Mouse (Mus musculus) CH12.LX (cell line): ENCODE results near the gene Cks2. TPM values are rescaled to one million over a fixed set of nuclear protein-coding genes. Genes with fewer than 3 reads are reported as not detected.
A peak's percentile ranks its signal among the peaks of the same experiment; 100 is the strongest.

Experiments
- DNase-seq: peaks from one replicate; pipeline ENCODE4 v3.0.0-alpha.2; 2013; ENCODE audit errors: extremely low read depth
- H3K27ac ChIP-seq: 2 replicates; pipeline ENCODE4 v1.5.1; 2012; ENCODE audit warnings: low read depth, mild to moderate bottlenecking, control low read depth, moderate library complexity; ENCODE audit not compliant: insufficient read depth
- H3K27me3 ChIP-seq: replicated peaks from 2 replicates; pipeline ENCODE3; 2012; ENCODE audit warnings: inconsistent platforms
- H3K36me3 ChIP-seq, 2 experiments: replicated peaks in 1 of 2; 2 replicates each; pipeline versions ENCODE3 to v1.6.1; 2012; ENCODE audit warnings: inconsistent platforms in 1 of 2, low read length in 1 of 2, mild to moderate bottlenecking in 1 of 2, mixed read lengths in 1 of 2, moderate library complexity in 1 of 2; ENCODE audit not compliant: control insufficient read depth in 1 of 2, insufficient read depth in 1 of 2
- H3K4me1 ChIP-seq, 2 experiments: 2 replicates each; pipeline ENCODE4 v1.6.1; 2012; ENCODE audit warnings: inconsistent platforms in 1 of 2, moderate library complexity in 1 of 2; ENCODE audit not compliant: insufficient read depth in 2 of 2, control insufficient read depth in 1 of 2
- H3K4me2 ChIP-seq: 2 replicates; pipeline ENCODE4 v1.6.1; 2012; ENCODE audit warnings: low read depth, mild to moderate bottlenecking, control low read depth; ENCODE audit not compliant: poor library complexity, insufficient read depth, severe bottlenecking
- H3K4me3 ChIP-seq, 3 experiments: fragments of 150-350 bp in 1 of 3; sonication (generic) in 1 of 3; replicated peaks in 1 of 3; 2 replicates each; pipeline versions ENCODE3 to v1.5.1; 2011 to 2012; ENCODE audit warnings: low read depth in 2 of 3, low read length in 2 of 3, mild to moderate bottlenecking in 2 of 3, moderate library complexity in 2 of 3, control low read depth in 1 of 3, improper control_type of control experiment in 1 of 3, inconsistent platforms in 1 of 3, mixed read lengths in 1 of 3; ENCODE audit not compliant: poor library complexity in 1 of 3
- H3K79me2 ChIP-seq: replicated peaks from 2 replicates; pipeline ENCODE4 v1.6.1; 2012; ENCODE audit warnings: mild to moderate bottlenecking, moderate library complexity; ENCODE audit not compliant: control insufficient read depth, poor library complexity, insufficient read depth, severe bottlenecking; ENCODE audit errors: extremely low read depth
- H3K9ac ChIP-seq: 2 replicates; pipeline ENCODE4 v1.6.1; 2012; ENCODE audit warnings: low read depth, mild to moderate bottlenecking, control low read depth, moderate library complexity; ENCODE audit not compliant: insufficient read depth
- H3K9me3 ChIP-seq: replicated peaks from 2 replicates; pipeline ENCODE3; 2012; ENCODE audit warnings: low read length, inconsistent platforms, mixed read lengths
- BHLHE40 ChIP-seq: IDR thresholded peaks from 2 replicates; pipeline ENCODE4 v1.6.1; 2011; ENCODE audit warnings: mild to moderate bottlenecking, low read depth, low read length, improper control_type of control experiment
- CHD1 ChIP-seq: IDR thresholded peaks from 2 replicates; pipeline ENCODE4 v1.6.1; 2012; ENCODE audit warnings: low read depth, low read length, improper control_type of control experiment, inconsistent platforms
- CHD2 ChIP-seq: IDR thresholded peaks from 2 replicates; pipeline ENCODE4 v1.6.1; 2011; ENCODE audit warnings: low read length, improper control_type of control experiment
- CTCF ChIP-seq, 2 experiments: IDR thresholded peaks in 1 of 2; conservative IDR thresholded peaks in 1 of 2; 2 replicates each; pipeline ENCODE4 v1.5.1; 2011 to 2012; ENCODE audit warnings: low read depth in 2 of 2, low read length in 2 of 2, improper control_type of control experiment in 1 of 2, inconsistent platforms in 1 of 2, mild to moderate bottlenecking in 1 of 2, moderate library complexity in 1 of 2
- E2F4 ChIP-seq: IDR thresholded peaks from 2 replicates; pipeline ENCODE4 v1.6.1; 2011; ENCODE audit warnings: low read depth, low read length, improper control_type of control experiment; ENCODE audit not compliant: insufficient replicate concordance
- ELF1 ChIP-seq: IDR thresholded peaks from 2 replicates; pipeline ENCODE4 v1.6.1; 2014; ENCODE audit warnings: low read depth, mild to moderate bottlenecking, inconsistent platforms, low read length, improper control_type of control experiment
- EP300 ChIP-seq: IDR thresholded peaks from 2 replicates; pipeline ENCODE4 v1.6.1; 2011; ENCODE audit warnings: low read length, improper control_type of control experiment
- ETS1 ChIP-seq: conservative IDR thresholded peaks from 2 replicates; pipeline ENCODE4 v1.6.1; 2012; ENCODE audit warnings: low read depth, mild to moderate bottlenecking, inconsistent platforms, low read length, improper control_type of control experiment, moderate library complexity
- GABPA ChIP-seq: IDR thresholded peaks from 2 replicates; pipeline ENCODE4 v1.6.1; 2012; ENCODE audit warnings: low read depth, low read length, improper control_type of control experiment, inconsistent platforms; ENCODE audit not compliant: insufficient replicate concordance
- HCFC1 ChIP-seq: IDR thresholded peaks from 2 replicates; pipeline ENCODE4 v1.6.1; 2012; ENCODE audit warnings: low read depth, mild to moderate bottlenecking, inconsistent platforms, low read length, improper control_type of control experiment
- IRF4 ChIP-seq: IDR thresholded peaks from 2 replicates; pipeline ENCODE4 v1.6.1; 2014; ENCODE audit warnings: low read depth, mild to moderate bottlenecking, inconsistent platforms, low read length, improper control_type of control experiment
- JUN ChIP-seq: IDR thresholded peaks from 2 replicates; pipeline ENCODE4 v1.6.1; 2011; ENCODE audit warnings: low read depth, mild to moderate bottlenecking, low read length, improper control_type of control experiment, moderate library complexity; ENCODE audit not compliant: insufficient read depth
- JUND ChIP-seq: conservative IDR thresholded peaks from 2 replicates; pipeline ENCODE4 v1.6.1; 2011; ENCODE audit warnings: low read depth, low read length, improper control_type of control experiment
- KAT2A ChIP-seq: IDR thresholded peaks from 2 replicates; pipeline ENCODE4 v1.6.1; 2012; ENCODE audit warnings: low read length, improper control_type of control experiment, inconsistent platforms; ENCODE audit not compliant: insufficient replicate concordance
- MAFK ChIP-seq: IDR thresholded peaks from 2 replicates; pipeline ENCODE4 v1.6.1; 2011; ENCODE audit warnings: low read length, improper control_type of control experiment; ENCODE audit not compliant: insufficient replicate concordance
- MAX ChIP-seq: IDR thresholded peaks from 2 replicates; pipeline ENCODE4 v1.6.1; 2011; ENCODE audit warnings: low read length, improper control_type of control experiment
- MAZ ChIP-seq: IDR thresholded peaks from 2 replicates; pipeline ENCODE4 v1.6.1; 2012; ENCODE audit warnings: low read depth, mild to moderate bottlenecking, inconsistent platforms, low read length, improper control_type of control experiment, moderate library complexity
- MEF2A ChIP-seq: IDR thresholded peaks from 2 replicates; pipeline ENCODE4 v1.6.1; 2014; ENCODE audit warnings: low read depth, mild to moderate bottlenecking, inconsistent platforms, low read length, improper control_type of control experiment, borderline replicate concordance
- MXI1 ChIP-seq: IDR thresholded peaks from 2 replicates; pipeline ENCODE4 v1.6.1; 2011; ENCODE audit warnings: mild to moderate bottlenecking, low read depth, low read length, improper control_type of control experiment
- MYC ChIP-seq: IDR thresholded peaks from 2 replicates; pipeline ENCODE4 v1.6.1; 2011; ENCODE audit warnings: low read depth, mild to moderate bottlenecking, improper control_type of control experiment, low read length
- NELFE ChIP-seq: IDR thresholded peaks from 2 replicates; pipeline ENCODE4 v1.6.1; 2011; ENCODE audit warnings: low read depth, low read length, improper control_type of control experiment
- NRF1 ChIP-seq: IDR thresholded peaks from 2 replicates; pipeline ENCODE4 v1.6.1; 2014; ENCODE audit warnings: low read depth, mild to moderate bottlenecking, inconsistent platforms, low read length, improper control_type of control experiment, moderate library complexity
- PAX5 ChIP-seq: IDR thresholded peaks from 2 replicates; pipeline ENCODE4 v1.6.1; 2012; ENCODE audit warnings: low read length, inconsistent platforms, mixed read lengths
- POLR2A ChIP-seq: IDR thresholded peaks from 2 replicates; pipeline ENCODE4 v1.6.1; 2011; ENCODE audit warnings: low read depth, mild to moderate bottlenecking, improper control_type of control experiment, low read length
- POLR2AphosphoS2 ChIP-seq: IDR thresholded peaks from 2 replicates; pipeline ENCODE4 v1.6.1; 2011; ENCODE audit warnings: low read depth, low read length, improper control_type of control experiment
- RAD21 ChIP-seq: IDR thresholded peaks from 2 replicates; pipeline ENCODE4 v1.6.1; 2011; ENCODE audit warnings: low read depth, mild to moderate bottlenecking, low read length, improper control_type of control experiment, moderate library complexity
- RCOR1 ChIP-seq: conservative IDR thresholded peaks from 2 replicates; pipeline ENCODE4 v1.6.1; 2012; ENCODE audit warnings: low read depth, mild to moderate bottlenecking, inconsistent platforms, low read length, improper control_type of control experiment
- SIN3A ChIP-seq: IDR thresholded peaks from 2 replicates; pipeline ENCODE4 v1.6.1; 2012; ENCODE audit warnings: low read length, improper control_type of control experiment, inconsistent platforms
- SMC3 ChIP-seq: IDR thresholded peaks from 2 replicates; pipeline ENCODE4 v1.6.1; 2011; ENCODE audit warnings: low read depth, low read length, improper control_type of control experiment
- TBP ChIP-seq: conservative IDR thresholded peaks from 2 replicates; pipeline ENCODE4 v1.6.1; 2011; ENCODE audit warnings: low read depth, low read length, improper control_type of control experiment
- TCF12 ChIP-seq: IDR thresholded peaks from 2 replicates; pipeline ENCODE4 v1.6.1; 2014; ENCODE audit warnings: low read depth, mild to moderate bottlenecking, inconsistent platforms, low read length, improper control_type of control experiment
- UBTF ChIP-seq: IDR thresholded peaks from 2 replicates; pipeline ENCODE4 v1.6.1; 2012; ENCODE audit warnings: low read depth, mild to moderate bottlenecking, inconsistent platforms, low read length, improper control_type of control experiment, moderate library complexity
- USF1 ChIP-seq: IDR thresholded peaks from 2 replicates; pipeline ENCODE4 v1.6.1; 2014; ENCODE audit warnings: low read depth, mild to moderate bottlenecking, inconsistent platforms, low read length, improper control_type of control experiment
- USF2 ChIP-seq: conservative IDR thresholded peaks from 2 replicates; pipeline ENCODE4 v1.6.1; 2011; ENCODE audit warnings: low read depth, low read length, improper control_type of control experiment
- ZC3H11A ChIP-seq: IDR thresholded peaks from 2 replicates; pipeline ENCODE4 v1.6.1; 2012; ENCODE audit warnings: low read depth, mild to moderate bottlenecking, inconsistent platforms, low read length, improper control_type of control experiment
- ZKSCAN1 ChIP-seq: IDR thresholded peaks from 2 replicates; pipeline ENCODE4 v1.6.1; 2012; ENCODE audit warnings: low read depth, inconsistent platforms, low read length, improper control_type of control experiment, borderline replicate concordance
- ZMIZ1 ChIP-seq: IDR thresholded peaks from 2 replicates; pipeline ENCODE4 v1.6.1; 2012; ENCODE audit warnings: low read depth, mild to moderate bottlenecking, inconsistent platforms, low read length, improper control_type of control experiment
- ZNF384 ChIP-seq: IDR thresholded peaks from 2 replicates; pipeline ENCODE4 v1.6.1; 2012; ENCODE audit warnings: low read depth, low read length, improper control_type of control experiment, inconsistent platforms
- dilution Hi-C: fragments of 300-500 bp; cut with MboI; formaldehyde crosslinking; loops from 2 replicates; pipeline ENCODE4 v1.14.3; 2020; ENCODE audit warnings: low sequenced_read_pairs; ENCODE audit not compliant: extremely low pct_unique_long_range_greater_than_20kb, extremely low pct_ligation_motif_present
- in situ Hi-C: fragments of 300-500 bp; cut with MboI; formaldehyde crosslinking; loops from 3 replicates; pipeline ENCODE4 v1.14.3; 2019; ENCODE audit warnings: low sequenced_read_pairs, low pct_ligation_motif_present, low pct_unique_long_range_greater_than_20kb, mixed read lengths
- polyA plus RNA-seq: library from polyadenylated mRNA; unstranded; fragments of >175 nt; gene quantifications from 2 replicates; pipeline ENCODE4 v1.2.1, GENCODE M21; 2012; ENCODE audit warnings: low read depth; ENCODE audit not compliant: insufficient read length
- total RNA-seq, 2 experiments: library from RNA; depleted of rRNA; stranded (reverse); fragments of 300-350 nt in 1 of 2; fragments of >200 nt in 1 of 2; gene quantifications; 2 replicates each; pipeline ENCODE4 v1.2.3; 2012 to 2014

Cks2 gene
- total and polyA plus RNA-seq, 3 experiments: 142 to 465 (median 143) TPM

GRCm38 (mm10) chr13:51651408-51652064, 6.5 kb downstream of the Cks2 start, which contains the start of gene Secisbp2:
TSS of gene Secisbp2 (plus strand) at chr13:51651697.
- peak; percentile 90 for TF ChIP-seq NELFE
- TF ChIP-seq JUN: no peak
- no peak; the same call in 1 of the 2 replicates for TF ChIP-seq E2F4
- no peak for TF ChIP-seq USF1
- TF ChIP-seq BHLHE40: peak; percentile 85
- TF ChIP-seq POLR2AphosphoS2: peak; percentile 95
- TF ChIP-seq UBTF: no peak
- TF ChIP-seq ZNF384: no peak
- no peak for TF ChIP-seq USF2
- peak; percentile 84 for TF ChIP-seq POLR2A
- peak; percentile 31; the same call in 1 of the 2 replicates for TF ChIP-seq GABPA
- no peak for TF ChIP-seq PAX5
- peak; percentile 59 for TF ChIP-seq NRF1
- TF ChIP-seq JUND: no peak
- peak; percentile 92; the same call in 1 of the 2 replicates for TF ChIP-seq KAT2A
- no peak for TF ChIP-seq CHD1
- TF ChIP-seq MEF2A: peak; percentile 61
- peak; percentile 100 for TF ChIP-seq ELF1
- peak; percentile 48 to 81; a peak in 3 of 4 replicates for TF ChIP-seq CTCF (conservative IDR thresholded peaks at IDR 0.05 in 1 of 2, IDR thresholded peaks at IDR 0.05 in 1 of 2; ENCODE audit: low read depth in 2 of 2, low read length in 2 of 2)
- TF ChIP-seq ZKSCAN1: no peak; the same call in 1 of the 2 replicates
- peak; percentile 75; the same call in 1 of the 2 replicates for TF ChIP-seq MAFK
- TF ChIP-seq TCF12: peak; percentile 76
- TF ChIP-seq MXI1: peak; percentile 100
- TF ChIP-seq RCOR1: no peak; the same call in 1 of the 2 replicates
- no peak for TF ChIP-seq TBP
- peak; percentile 97 for TF ChIP-seq MAX
- TF ChIP-seq HCFC1: peak; percentile 97
- peak; percentile 98 for TF ChIP-seq SIN3A
- peak; percentile 90 for TF ChIP-seq ZMIZ1
- peak; percentile 30 for TF ChIP-seq ETS1
- no peak for TF ChIP-seq ZC3H11A
- peak; percentile 93 for TF ChIP-seq MYC
- TF ChIP-seq CHD2: peak; percentile 42; the same call in 1 of the 2 replicates
- peak; percentile 61; the same call in 1 of the 2 replicates for TF ChIP-seq IRF4
- TF ChIP-seq SMC3: peak; percentile 52
- TF ChIP-seq EP300: no peak
- TF ChIP-seq RAD21: peak; percentile 43
- no peak for TF ChIP-seq MAZ
- peak within 1 kb of the TSS; percentile 52 for H3K9ac ChIP-seq
- peaks cover 57% of the 10 kb centered on the region for H3K79me2 ChIP-seq
- DNase-seq: peak; percentile 90
- H3K4me2 ChIP-seq: peak within 1 kb of the TSS; percentile 65
- no peaks in the 10 kb centered on the region for H3K27me3 ChIP-seq
- no peaks in the 10 kb centered on the region for H3K9me3 ChIP-seq
- peak within 1 kb of the TSS; percentile 67 for H3K27ac ChIP-seq
- peaks cover 5 to 24% of the 10 kb centered on the region in 2 experiments for H3K4me1 ChIP-seq
- peak within 1 kb of the TSS; percentile 69 to 75 (median 74) for H3K4me3 ChIP-seq
- H3K36me3 ChIP-seq: peaks cover 35 to 54% of the 10 kb centered on the region in 2 experiments
- in situ Hi-C loops (no loop called here), dilution Hi-C loops (no loop called here)
